Mouse (Mus musculus) pancreas, adult 10 weeks (tissue): Measurements from ENCODE around the gene Duxf3. TPM values are rescaled to one million over a fixed set of nuclear protein-coding genes. Genes with fewer than 3 reads are reported as not detected.

Source experiments
- polyA plus RNA-seq: library from polyadenylated mRNA; stranded (reverse); fragments of 350-450 nt; fragmentation: Illumina TruSeq; extraction: RNeasy Lipid Tissue Mini Kit (QIAGEN cat#74804); gene quantifications from one replicate; pipeline ENCODE4 v1.2.3, GENCODE M21; 2015; ENCODE audit warnings: low read depth, low replicate concordance; ENCODE audit not compliant: insufficient read depth

Gene Duxf3
- polyA plus RNA-seq: not detected

DNA sequence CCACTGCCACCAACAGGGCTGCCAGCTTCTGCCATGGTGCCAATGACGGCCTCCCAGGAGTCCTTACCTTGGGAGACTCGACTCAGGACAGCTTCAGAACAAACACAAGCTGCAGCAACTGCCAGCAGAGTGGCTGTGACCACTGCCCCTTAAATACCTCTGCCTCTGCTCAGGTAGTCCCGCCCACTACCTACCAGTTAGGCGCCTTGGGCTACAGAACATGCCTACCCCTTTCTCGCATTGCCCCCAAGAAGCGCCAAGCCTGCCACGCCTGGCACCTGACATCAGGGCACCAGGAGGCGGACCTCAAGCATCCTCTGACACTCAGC lies at the start of gene Duxf3:
TSS of gene Duxf3 (minus strand) at position 35 of the 329 bp plus-strand sequence.

DNA sequence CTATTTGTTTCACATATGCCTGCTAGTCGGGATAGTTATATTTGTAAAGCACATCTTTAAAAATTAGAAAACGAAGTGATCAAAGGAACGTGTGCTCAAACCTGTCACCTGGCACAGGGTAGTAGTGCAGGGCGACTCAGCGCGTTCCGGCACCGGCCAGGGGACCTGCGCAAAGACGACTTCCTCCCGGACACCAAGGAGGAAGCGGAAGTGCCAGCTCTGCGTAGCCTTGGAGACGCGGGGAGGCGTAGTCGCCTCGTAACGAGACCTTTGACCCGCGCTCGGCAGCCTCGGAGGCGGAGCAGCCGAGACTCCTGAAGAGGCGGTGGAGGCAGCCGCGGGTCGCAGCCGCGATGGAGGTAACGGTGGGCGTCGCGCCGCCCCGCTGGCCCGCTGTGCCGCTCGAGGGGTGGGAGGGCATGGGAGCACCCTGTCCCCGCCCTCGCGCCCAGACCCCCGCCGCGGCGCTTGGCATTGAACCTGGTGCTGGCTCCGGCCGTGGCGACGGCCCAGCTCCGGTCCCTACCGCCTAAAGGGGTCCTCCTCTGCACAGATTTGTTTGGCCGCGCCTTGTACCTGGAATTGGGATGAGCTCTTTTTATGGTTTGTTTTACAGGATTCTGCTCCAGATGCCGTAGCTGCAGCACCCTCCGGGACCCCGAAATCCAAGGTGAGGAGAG lies 22.9 kb upstream of the Duxf3 start, which contains the start of gene Gcc2:
TSS of gene Gcc2 (plus strand) at position 285 of the 680 bp plus-strand sequence.

DNA sequence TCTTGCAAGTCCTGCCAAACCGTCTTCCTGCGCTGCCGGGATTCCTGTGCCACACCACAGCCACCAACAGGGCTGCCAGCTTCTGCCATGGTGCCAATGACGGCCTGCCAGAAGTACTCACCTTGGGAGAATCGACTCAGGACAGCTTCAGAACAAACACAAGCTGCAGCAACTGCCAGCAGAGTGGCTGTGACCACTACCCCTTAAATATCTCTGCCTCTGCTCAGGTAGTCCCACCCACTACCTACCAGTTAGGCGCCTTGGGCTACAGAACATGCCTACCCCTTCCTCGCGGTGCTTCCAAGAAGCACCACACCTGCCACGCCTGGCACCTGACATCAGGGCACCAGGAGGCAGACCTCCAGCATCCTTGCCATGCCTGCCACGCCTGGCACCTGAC lies 4.1 kb upstream of the Duxf3 start, which contains the start of gene Gm4981:
TSS of gene Gm4981 (minus strand) at position 89 of the 400 bp plus-strand sequence.

DNA sequence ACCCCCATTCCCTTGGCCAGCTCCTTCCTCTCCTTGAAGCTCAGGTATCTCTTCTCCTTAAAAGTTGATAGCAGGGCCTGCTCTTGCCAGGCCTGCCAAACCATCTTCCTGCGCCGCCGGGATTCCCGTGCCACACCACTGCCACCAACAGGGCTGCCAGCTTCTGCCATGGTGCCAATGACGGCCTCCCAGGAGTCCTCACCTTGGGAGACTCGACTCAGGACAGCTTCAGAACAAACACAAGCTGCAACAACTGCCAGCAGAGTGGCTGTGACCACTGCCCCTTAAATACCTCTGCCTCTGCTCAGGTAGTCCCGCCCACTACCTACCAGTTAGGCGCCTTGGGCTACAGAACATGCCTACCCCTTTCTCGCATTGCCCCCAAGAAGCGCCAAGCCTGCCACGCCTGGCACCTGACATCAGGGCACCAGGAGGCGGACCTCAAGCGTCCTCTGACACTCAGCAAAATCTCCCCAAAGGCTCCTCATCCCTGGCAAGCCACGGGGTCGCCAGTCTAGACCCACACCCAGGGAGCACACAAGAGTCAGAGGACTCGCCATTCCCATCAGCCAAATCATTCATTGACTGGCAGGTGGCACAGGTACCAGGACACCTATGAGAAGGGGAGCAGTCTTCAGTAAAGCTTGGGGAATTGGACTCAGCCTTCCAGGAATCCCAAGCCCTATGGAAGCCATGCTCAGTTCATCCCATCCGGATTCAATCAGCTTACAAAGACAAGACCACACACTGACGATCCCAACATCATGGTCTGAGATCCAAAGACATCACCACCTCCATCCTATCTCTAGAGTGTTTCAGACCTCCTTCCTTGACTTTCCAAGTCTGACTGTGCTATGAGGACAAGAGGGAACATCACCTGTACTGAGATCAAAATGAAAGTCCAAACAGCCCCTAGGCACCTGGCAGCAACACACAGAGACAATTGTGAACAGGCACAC lies 7.4 kb downstream of the Duxf3 start, which contains the start of gene AW822073:
TSS of gene AW822073 (minus strand) at position 104 of the 959 bp plus-strand sequence.

Other genes with a start within 250 kb of the Duxf3 start
- gene AW822073, start 7.7 kb downstream of the Duxf3 start, polyA plus RNA-seq: not detected
- gene Gm4981, start 4.0 kb upstream of the Duxf3 start, polyA plus RNA-seq: not detected
- gene Gcc2, start 22.8 kb upstream of the Duxf3 start, polyA plus RNA-seq: 11.6 TPM
- gene Lims1, start 90.8 kb upstream of the Duxf3 start, polyA plus RNA-seq: 5.4 TPM
- 10.7 TPM for gene Ranbp2, start 214.2 kb upstream of the Duxf3 start, polyA plus RNA-seq